Mouse (Mus musculus) erythroblast, embryonic 14.5 days (primary cell): ENCODE measurements around the gene Pla2r1. TPM values are rescaled to one million over a fixed set of nuclear protein-coding genes. Genes with fewer than 3 reads are reported as not detected.

Experiments used
- H3K27me3 ChIP-seq: 2 replicates; pipeline ENCODE4 v1.6.1; 2012; ENCODE audit warnings: inconsistent platforms; ENCODE audit not compliant: control insufficient read depth
- H3K36me3 ChIP-seq: 2 replicates; pipeline ENCODE4 v1.6.1; 2012; ENCODE audit warnings: mild to moderate bottlenecking, inconsistent platforms; ENCODE audit not compliant: control insufficient read depth
- H3K4me1 ChIP-seq: 2 replicates; pipeline ENCODE4 v1.6.1; 2012; ENCODE audit warnings: inconsistent platforms; ENCODE audit not compliant: control insufficient read depth
- H3K4me3 ChIP-seq: replicated peaks from 2 replicates; pipeline ENCODE3; 2012; ENCODE audit warnings: moderate library complexity, mild to moderate bottlenecking, inconsistent platforms
- H3K9me3 ChIP-seq: 2 replicates; pipeline ENCODE4 v1.6.1; 2012; ENCODE audit warnings: low read length, inconsistent platforms, mixed read lengths; ENCODE audit not compliant: control insufficient read depth
- GATA1 ChIP-seq: IDR thresholded peaks from 2 replicates; pipeline ENCODE4 v1.6.1; 2012; ENCODE audit warnings: low read length, inconsistent platforms, mixed read lengths
- TAL1 ChIP-seq: IDR thresholded peaks from 3 replicates; pipeline ENCODE4 v1.6.1; 2012; ENCODE audit warnings: low read length, inconsistent platforms, mixed read lengths
- polyA plus RNA-seq: library from polyadenylated mRNA; stranded (reverse); fragments of >175 nt; gene quantifications from 2 replicates; pipeline ENCODE4 v1.2.3, GENCODE M21; 2012

Pla2r1 gene
- not detected in 2 replicates for polyA plus RNA-seq

- Histone ChIP-seq H3K9me3 (no peaks in the 10 kb centered on the region), H3K36me3 (no peaks in the 10 kb centered on the region), H3K4me1 (peaks cover 5% of the 10 kb centered on the region), H3K27me3 (no peaks in the 10 kb centered on the region), H3K4me3 (peak within 1 kb of the TSS; percentile 26)
- no peak for TF ChIP-seq TAL1
- no peak for TF ChIP-seq GATA1
Measured at GRCm38 (mm10) chr2:60552902-60553682, at the start of gene Pla2r1. Pla2r1 (minus strand) TSS chr2:60553308.

- no peaks in the 10 kb centered on the region for H3K9me3 ChIP-seq
- no peaks in the 10 kb centered on the region for H3K36me3 ChIP-seq
- no peaks in the 10 kb centered on the region for H3K4me1 ChIP-seq
- no peaks in the 10 kb centered on the region for H3K27me3 ChIP-seq
- H3K4me3 ChIP-seq = no peak overlapping the region
- no peak for TF ChIP-seq TAL1
- TF ChIP-seq GATA1 = no peak
Measured at GRCm38 (mm10) chr2:60601326-60601725, 48.2 kb upstream of the Pla2r1 start.

DNA sequence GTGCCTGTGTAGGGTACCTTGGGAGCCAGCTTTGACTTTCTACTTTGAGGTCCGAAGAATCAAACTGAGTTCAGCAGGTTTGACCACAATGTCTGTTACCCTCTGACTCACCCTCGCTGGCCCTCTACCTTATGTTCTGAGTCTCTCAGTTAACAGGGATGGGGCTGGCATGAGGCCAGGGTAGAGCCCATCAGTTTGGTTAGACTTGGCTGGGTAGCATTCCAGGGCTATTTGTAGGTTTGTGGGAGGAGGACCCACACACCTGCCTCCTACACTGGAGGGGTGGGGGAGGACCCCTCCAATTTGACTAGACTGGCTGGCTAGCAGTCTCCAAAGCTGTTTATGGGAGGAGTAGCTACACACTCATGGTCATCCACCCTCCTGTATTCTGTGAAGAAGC lies 47.8 kb upstream of the Pla2r1 start:
- no peaks in the 10 kb centered on the region for H3K4me1 ChIP-seq
- H3K4me3 ChIP-seq = no peak overlapping the region
- H3K36me3 ChIP-seq = no peaks in the 10 kb centered on the region
- H3K27me3 ChIP-seq = no peaks in the 10 kb centered on the region
- TF ChIP-seq TAL1 (no peak), GATA1 (no peak)
- no peaks in the 10 kb centered on the region for H3K9me3 ChIP-seq

- Histone ChIP-seq H3K9me3 (peaks cover 5% of the 10 kb centered on the region; the same call in 1 of the 2 replicates), H3K36me3 (no peaks in the 10 kb centered on the region), H3K27me3 (no peaks in the 10 kb centered on the region), H3K4me3 (no peak overlapping the region), H3K4me1 (no peaks in the 10 kb centered on the region)
- TF ChIP-seq TAL1 (no peak), GATA1 (no peak)
Measured at GRCm38 (mm10) chr2:60583416-60583815, 30.3 kb upstream of the Pla2r1 start.

GRCm38 (mm10) chr2:60554561-60554960 lies 1.5 kb upstream of the Pla2r1 start:
- Histone ChIP-seq H3K27me3 (no peaks in the 10 kb centered on the region), H3K9me3 (no peaks in the 10 kb centered on the region), H3K4me3 (no peak overlapping the region), H3K4me1 (peaks cover 5% of the 10 kb centered on the region), H3K36me3 (no peaks in the 10 kb centered on the region)
- TF ChIP-seq TAL1 = no peak

GRCm38 (mm10) chr2:60552177-60552901 lies 769 bp downstream of the Pla2r1 start:
- TF ChIP-seq TAL1 = no peak
- no peak for TF ChIP-seq GATA1
- no peaks in the 10 kb centered on the region for H3K9me3 ChIP-seq
- peaks cover 5% of the 10 kb centered on the region for H3K4me1 ChIP-seq
- H3K4me3 ChIP-seq = peak overlapping the region; percentile 26
- no peaks in the 10 kb centered on the region for H3K36me3 ChIP-seq
- H3K27me3 ChIP-seq = no peaks in the 10 kb centered on the region

DNA sequence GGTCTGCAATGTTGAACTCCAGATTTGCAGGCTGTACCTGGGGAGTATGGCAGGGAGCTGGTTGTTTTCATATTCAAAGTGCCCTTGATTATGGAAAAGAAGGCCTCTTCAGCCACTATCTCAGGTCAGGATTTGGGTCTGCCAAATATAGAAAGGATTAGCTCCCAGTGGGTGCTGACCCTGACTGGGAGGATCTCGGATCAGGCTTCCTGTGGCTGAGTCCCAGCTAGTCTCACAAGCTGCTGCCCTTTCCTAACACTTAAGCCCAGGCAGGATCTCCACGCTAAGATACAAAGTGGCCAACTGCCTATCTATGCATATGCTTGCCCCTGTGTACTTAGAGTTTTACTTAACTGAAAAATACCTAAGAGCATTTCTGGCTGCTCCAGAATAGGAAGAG lies 1.4 kb downstream of the Pla2r1 start:
- H3K4me1 ChIP-seq = peaks cover 5% of the 10 kb centered on the region
- H3K36me3 ChIP-seq = no peaks in the 10 kb centered on the region
- H3K27me3 ChIP-seq = no peaks in the 10 kb centered on the region
- TF ChIP-seq TAL1 (no peak), GATA1 (no peak)
- H3K4me3 ChIP-seq = no peak overlapping the region
- H3K9me3 ChIP-seq = no peaks in the 10 kb centered on the region

DNA sequence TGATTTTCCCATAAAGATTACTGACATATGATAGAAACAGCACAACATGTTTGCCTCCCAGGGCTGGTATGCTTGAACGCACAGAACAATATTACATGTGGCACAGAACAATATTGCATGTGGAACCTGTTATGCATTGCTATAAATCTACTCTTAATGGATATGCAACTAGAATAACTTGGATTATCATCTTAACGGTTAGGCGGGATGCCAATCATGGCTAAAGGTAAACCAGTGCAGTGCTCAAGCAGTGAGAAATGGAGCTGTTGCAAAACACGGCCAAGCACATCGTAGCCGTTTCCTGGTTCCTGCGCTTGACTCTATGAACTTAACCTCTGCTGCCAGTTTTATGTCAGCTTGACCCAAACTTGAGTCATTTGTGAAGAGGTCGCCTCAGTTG lies 2.6 kb downstream of the Pla2r1 start:
- no peaks in the 10 kb centered on the region for H3K9me3 ChIP-seq
- no peaks in the 10 kb centered on the region for H3K27me3 ChIP-seq
- TF ChIP-seq TAL1 = no peak
- TF ChIP-seq GATA1 = no peak
- peaks cover 5% of the 10 kb centered on the region for H3K4me1 ChIP-seq
- H3K36me3 ChIP-seq = no peaks in the 10 kb centered on the region
- no peak overlapping the region for H3K4me3 ChIP-seq

DNA sequence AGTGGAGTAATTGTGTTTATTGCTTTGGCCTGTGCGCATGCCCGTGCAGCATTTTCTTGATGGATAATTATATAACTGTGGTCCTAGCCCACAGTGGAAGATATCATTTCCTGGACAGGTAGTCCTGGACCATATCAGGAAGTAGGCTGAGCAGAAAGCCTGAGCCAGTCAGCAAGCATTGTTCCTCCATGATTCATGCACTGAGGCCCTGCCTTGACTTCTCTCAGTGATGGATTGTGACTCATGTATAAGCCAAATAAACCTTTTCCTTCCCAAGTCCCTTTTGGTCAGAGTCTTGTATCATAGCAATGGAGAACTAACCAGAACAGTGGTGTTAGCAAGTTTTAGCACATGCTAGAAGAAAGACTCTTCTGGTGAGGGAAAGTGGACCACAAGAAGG lies 3.3 kb downstream of the Pla2r1 start:
- Histone ChIP-seq H3K4me3 (no peak overlapping the region), H3K36me3 (no peaks in the 10 kb centered on the region), H3K9me3 (no peaks in the 10 kb centered on the region), H3K4me1 (peaks cover 5% of the 10 kb centered on the region), H3K27me3 (no peaks in the 10 kb centered on the region)
- TF ChIP-seq GATA1 (no peak), TAL1 (no peak)
